Mouse (Mus musculus) gastrocnemius, postnatal 25 days (tissue): ENCODE measurements around the gene Itpkb. TPM values are rescaled to one million over a fixed set of nuclear protein-coding genes. Genes with fewer than 3 reads are reported as not detected.

Experiments
- DNase-seq: peaks from one replicate; pipeline ENCODE4 v3.0.0; 2022
- total RNA-seq, 2 experiments: library from RNA; stranded (reverse); gene quantifications; 1 replicate in 1 of 2; 2 replicates in 1 of 2; pipeline ENCODE4 v1.2.3; 2021

Gene Itpkb
- total RNA-seq, 2 experiments from 2014 or later: 16.0 to 18.0 TPM

- DNase-seq: no peak
Observed at GRCm38 (mm10) chr1:180343434-180344210, 13.3 kb downstream of the Itpkb start.

GRCm38 (mm10) chr1:180345098-180345497, 14.8 kb downstream of the Itpkb start:
- no peak for DNase-seq

GRCm38 (mm10) chr1:180347059-180347458, 16.8 kb downstream of the Itpkb start:
- no peak for DNase-seq

- no peak for DNase-seq
Observed at GRCm38 (mm10) chr1:180347907-180348306, 17.6 kb downstream of the Itpkb start.

GRCm38 (mm10) chr1:180349090-180349489, 18.8 kb downstream of the Itpkb start:
- no peak for DNase-seq

GRCm38 (mm10) chr1:180352258-180352657, 22.0 kb downstream of the Itpkb start:
- DNase-seq: no peak

- no peak for DNase-seq
Observed at GRCm38 (mm10) chr1:180354129-180354528, 23.8 kb downstream of the Itpkb start.

GRCm38 (mm10) chr1:180354976-180355730, 24.9 kb downstream of the Itpkb start:
- DNase-seq: no peak

- DNase-seq: peak; percentile 28
Observed at GRCm38 (mm10) chr1:180356176-180356575, 25.9 kb downstream of the Itpkb start.

GRCm38 (mm10) chr1:180356857-180357256, 26.6 kb downstream of the Itpkb start:
- no peak for DNase-seq

GRCm38 (mm10) chr1:180357893-180358331, 27.6 kb downstream of the Itpkb start:
- DNase-seq: no peak

- no peak for DNase-seq
Observed at GRCm38 (mm10) chr1:180358466-180358865, 28.2 kb downstream of the Itpkb start.

GRCm38 (mm10) chr1:180359311-180359710, 29.0 kb downstream of the Itpkb start:
- no peak for DNase-seq

- DNase-seq: no peak
Observed at GRCm38 (mm10) chr1:180362176-180362575, 31.9 kb downstream of the Itpkb start.

GRCm38 (mm10) chr1:180362844-180363243, 32.6 kb downstream of the Itpkb start:
- no peak for DNase-seq

GRCm38 (mm10) chr1:180363317-180363716, 33.0 kb downstream of the Itpkb start:
- DNase-seq: no peak

GRCm38 (mm10) chr1:180364005-180364404, 33.7 kb downstream of the Itpkb start:
- no peak for DNase-seq

GRCm38 (mm10) chr1:180364720-180365119, 34.4 kb downstream of the Itpkb start:
- no peak for DNase-seq

- DNase-seq: peak; percentile 89
Observed at GRCm38 (mm10) chr1:180365180-180365810, 35.0 kb downstream of the Itpkb start.

GRCm38 (mm10) chr1:180365983-180366811, 35.9 kb downstream of the Itpkb start:
- DNase-seq: peak; percentile 26

GRCm38 (mm10) chr1:180367045-180367619, 36.8 kb downstream of the Itpkb start:
- DNase-seq: no peak

- no peak for DNase-seq
Observed at GRCm38 (mm10) chr1:180367626-180368025, 37.3 kb downstream of the Itpkb start.
